Mouse (Mus musculus): ENCODE measurements at regions not wholly inside any gene's neighbourhood (a gene's known extent, or its start where the extent isn't known, plus 50 kb on each side); places are given as distances from the start of the nearest gene placed in this dataset.

DNA sequence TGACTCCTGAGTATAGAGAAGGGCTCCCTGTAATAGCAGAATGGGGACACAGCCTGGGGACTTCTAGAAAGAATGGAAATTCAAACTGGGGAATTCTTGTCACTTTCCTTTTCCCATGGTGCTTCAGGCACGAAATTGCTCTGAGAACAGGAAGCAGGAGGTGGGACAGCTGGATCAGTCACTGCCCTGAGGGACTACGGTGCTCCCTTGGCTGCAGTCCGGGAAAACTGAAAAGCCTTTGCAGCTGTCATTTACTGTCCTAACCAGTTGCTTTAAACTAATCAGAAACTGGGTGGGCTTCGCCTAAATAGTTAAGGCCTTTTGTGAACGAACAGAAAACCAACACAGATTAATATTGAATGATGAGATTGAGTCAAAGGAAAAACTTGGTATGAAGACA is 237.9 kb downstream of the Cbln4 start:
- ATAC-seq (ENCODE audit: insufficient number of reproducible peaks, low FRiP score, low TSS enrichment), result no peak

DNA sequence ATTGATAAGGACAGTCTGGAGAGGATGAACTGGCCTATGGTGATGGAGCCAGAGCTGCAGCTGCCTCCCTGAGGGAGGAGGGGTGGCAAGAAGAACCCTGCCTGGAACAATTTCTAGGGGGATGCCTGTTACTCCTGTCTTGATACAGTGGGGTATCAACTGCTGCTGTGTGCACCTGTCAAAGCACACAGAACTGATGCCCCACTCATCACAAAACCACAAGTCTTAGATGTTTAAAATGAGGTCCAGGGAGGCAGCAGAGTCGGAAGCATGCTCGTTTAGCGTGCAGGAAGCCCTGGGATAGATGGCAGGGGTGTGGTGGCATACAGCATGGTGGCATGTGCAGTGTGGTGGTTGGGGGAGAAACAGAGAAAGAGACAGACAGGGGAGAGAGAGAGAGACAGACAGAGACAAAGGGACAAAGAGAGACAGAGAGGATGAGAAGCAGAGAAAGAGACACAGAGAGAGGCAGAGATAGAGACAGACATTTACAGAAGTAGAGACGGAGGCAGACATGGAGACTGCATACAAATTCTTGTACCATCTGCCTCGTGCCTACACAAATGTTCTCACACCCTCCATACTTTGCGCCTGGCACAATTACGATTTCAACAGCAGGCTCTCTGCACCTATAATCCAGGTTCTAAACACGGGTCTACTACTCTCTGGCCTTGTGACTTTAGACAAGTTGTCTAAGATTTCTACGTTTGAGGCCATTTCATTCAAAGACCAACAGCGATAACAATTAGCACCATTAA is 242.6 kb downstream of the Cbln4 start:
- no peak for ATAC-seq (ENCODE audit: insufficient number of reproducible peaks, low FRiP score, low TSS enrichment)

DNA sequence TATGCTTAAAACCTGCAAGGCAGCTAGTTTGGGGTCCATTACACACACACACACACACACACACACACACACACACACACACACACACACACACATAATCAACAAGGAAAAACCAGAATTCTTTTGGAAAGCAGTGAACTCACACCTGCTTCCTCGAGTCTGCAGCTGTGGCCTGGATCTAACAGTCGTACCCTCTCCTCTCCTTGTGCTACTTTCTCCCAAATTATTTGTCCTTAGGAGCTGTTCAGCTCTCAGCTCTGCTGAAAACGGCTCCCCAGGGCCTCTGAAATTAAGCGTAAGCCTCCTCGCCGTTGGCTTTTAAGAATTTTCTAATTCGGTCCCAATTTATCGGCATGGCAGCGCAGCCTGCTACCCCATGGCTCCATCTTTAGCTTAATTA is 243.9 kb downstream of the Cbln4 start:
- ATAC-seq (ENCODE audit: insufficient number of reproducible peaks, low FRiP score, low TSS enrichment), result no peak

DNA sequence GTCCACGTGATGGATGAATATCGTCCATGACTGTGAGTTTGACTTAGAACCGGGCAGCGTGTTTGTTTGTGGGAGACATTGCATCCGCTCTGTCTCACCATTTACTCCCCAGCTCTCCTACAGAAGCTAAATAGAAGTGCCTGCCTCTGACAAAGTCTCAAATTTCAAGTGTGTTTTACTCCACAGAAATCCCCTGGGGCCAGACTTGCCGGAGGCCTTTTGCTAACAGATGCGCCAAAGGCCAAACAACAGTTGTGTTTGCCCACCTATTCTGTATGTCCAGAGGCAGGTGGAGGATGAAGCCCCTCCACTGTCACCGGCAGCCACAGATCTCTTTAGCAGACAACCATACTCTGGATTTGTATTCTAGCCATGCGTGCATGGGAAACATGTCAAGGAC is 252.6 kb downstream of the Cbln4 start:
- ATAC-seq (ENCODE audit: insufficient number of reproducible peaks, low FRiP score, low TSS enrichment), result no peak

DNA sequence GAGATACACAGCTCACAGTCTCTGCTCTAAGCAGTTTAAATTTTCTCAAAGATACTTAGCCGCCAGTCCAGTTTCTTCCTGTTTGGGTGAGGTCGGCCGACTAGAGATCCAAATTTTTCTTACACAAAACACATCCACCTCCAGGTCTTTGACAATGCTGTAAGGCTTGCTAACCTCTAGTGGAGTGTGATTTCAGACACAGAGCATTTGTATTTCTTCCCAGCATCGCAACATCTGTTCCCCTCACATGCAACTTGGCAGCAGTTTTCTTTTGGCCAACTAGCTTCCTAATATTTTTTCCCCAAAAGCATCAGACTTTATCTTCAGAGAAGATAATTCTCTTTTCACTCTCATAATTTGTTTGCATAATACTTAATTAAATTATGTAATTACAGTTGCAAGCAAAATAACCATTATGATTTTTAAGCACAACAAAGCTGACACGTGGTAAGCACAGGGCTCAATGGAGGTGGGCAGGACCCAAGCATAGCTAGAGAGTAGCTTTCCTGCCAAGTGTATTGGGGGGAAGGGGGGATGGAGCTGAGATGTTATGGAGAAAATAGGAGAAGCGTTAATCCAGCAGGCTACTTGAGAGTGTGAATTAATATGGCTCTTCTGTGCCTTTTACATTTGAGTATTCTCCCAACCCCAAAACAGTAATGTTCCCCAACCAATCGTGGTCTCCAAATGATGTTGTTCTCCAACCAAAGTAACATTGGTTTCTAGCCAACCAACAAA is 276.9 kb downstream of the Cbln4 start:
- ATAC-seq (ENCODE audit: insufficient number of reproducible peaks, low FRiP score, low TSS enrichment), result no peak

DNA sequence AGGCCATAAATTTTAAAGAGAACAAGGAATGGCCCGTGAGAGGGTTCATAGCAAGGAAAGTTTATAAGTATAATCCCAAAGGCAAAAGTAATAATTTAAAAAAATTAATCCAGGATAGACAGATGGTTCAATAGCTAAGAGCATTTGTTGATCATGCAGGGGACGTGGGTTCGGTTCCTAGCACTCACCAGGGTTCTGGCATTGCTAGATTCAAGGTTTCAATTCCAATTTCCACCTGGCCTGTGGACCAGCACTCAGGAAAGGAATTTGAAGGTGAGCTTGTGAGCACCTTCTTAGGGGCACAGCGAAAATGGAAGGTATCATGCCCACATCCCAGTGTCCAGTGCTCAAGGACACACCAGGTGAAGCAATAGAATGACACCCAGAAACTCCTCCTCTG is 278.2 kb downstream of the Cbln4 start:
- no peak for ATAC-seq (ENCODE audit: insufficient number of reproducible peaks, low FRiP score, low TSS enrichment)

DNA sequence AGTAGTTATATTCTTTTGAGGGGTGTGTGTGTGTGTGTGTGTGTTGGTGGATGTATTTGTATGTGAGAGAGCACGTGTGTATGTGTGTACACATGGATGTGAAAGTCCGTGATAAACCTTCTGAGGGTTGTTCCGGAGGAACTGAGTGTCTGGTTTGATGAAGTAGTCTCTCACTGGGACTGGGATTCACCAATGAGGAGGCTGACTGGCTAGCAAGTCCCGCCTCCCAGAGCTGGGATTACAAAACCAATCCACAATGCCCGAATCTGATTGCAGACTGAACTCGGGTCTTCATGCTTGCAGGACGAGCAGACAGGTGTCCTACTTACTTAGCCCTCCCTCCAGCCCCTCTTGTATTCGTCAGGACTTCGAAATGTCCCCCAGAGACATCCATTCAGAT is 289.8 kb downstream of the Cbln4 start:
- no peak for ATAC-seq (ENCODE audit: insufficient number of reproducible peaks, low FRiP score, low TSS enrichment)

DNA sequence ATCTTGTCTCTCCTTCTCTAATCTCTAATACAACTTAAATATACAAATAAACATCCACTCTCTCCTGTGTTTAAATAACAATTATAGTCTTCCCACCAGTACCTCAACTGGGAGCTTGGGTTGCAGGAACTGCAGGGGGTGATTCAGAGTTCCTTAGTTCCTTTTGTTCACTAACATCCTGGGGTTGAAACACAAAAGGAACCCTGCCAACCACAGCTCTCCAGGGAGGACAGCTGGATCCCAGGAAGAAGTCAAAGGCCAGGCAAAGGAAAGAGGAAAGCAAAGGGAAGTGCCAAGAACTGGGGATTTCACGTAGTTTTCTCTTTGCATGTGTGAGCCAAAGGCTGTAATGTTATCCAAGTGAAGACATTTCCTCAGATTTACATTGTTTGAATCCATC is 296.1 kb downstream of the Cbln4 start:
- no peak for ATAC-seq (ENCODE audit: insufficient number of reproducible peaks, low FRiP score, low TSS enrichment)

DNA sequence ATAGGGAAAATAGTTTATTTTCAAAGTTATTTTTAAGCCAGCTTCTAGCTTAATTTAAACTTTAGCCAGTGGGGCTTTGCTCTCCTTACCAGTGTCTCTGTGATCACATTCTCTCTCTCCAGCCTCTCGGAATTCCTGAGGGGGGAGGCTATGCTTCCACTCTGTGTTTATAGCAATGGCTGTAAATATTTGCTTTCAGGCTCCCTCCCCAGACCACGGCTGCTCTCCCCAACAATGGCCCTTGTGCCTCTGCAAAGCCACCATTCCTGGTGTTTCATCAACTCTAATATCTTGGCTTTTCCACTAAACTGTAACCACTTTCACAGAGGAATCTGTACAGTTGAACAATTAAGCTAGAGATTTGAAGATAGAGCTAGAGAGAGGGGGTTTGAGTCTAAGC is 300.2 kb downstream of the Cbln4 start:
- ATAC-seq (ENCODE audit: insufficient number of reproducible peaks, low FRiP score, low TSS enrichment), result no peak

DNA sequence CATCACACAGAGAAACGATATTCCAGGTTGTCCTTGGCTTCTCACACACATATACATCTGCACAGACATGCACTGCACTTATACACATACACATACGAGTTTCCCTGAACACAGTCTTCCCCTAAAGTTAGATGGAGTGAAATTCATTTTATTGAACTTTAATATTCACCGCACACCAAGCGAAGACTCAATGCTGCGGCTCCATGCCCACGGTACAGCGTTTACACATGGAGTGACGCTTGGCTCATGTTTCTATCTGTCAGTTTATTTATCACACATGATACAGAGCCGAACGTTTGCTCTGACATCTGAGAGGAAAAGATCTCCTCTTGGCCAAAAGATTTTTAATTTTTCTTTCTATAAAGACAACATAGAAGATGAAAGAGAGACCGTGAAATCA is 300.6 kb downstream of the Cbln4 start:
- ATAC-seq (ENCODE audit: insufficient number of reproducible peaks, low FRiP score, low TSS enrichment), result no peak

DNA sequence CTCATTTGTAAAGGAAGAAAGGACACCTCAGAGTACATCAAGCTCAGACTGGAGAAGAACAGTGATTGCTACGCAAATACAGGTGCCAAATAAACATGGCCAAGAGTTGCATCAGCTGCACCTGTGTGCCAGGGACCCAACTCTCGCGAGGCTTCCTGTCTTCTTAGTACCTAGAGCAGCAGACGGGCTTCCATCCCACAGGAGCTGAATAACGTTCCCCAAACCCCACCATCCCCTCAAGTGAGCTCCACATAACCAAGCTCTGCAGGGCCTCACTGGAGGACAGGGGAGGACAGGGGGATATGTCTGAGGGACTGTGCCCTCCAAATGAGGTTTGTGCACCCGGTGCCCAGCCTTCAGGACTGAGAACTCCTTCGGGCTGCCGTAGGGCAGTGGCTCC is 305.5 kb downstream of the Cbln4 start:
- no peak for ATAC-seq (ENCODE audit: insufficient number of reproducible peaks, low FRiP score, low TSS enrichment)

DNA sequence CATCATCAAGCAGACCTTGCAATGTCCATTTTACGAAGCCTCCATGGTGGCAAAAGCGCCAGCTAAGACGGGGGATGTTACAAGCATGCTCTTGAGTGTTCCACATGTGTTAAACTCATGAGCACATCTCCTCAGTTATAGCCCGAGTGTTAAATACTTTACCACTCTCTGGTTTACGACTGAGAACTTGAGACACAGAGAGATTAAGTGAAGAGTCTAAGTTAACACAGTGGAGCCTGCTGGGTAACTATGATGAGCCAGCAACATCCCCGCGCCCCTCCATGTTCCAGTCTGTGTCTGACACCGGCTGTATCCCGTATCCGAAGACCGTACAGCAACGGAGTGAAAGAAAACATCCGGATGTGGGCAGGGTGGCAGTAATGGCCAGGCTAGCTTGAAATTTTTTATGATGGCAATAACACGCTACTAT is 308.2 kb downstream of the Cbln4 start:
- ATAC-seq (ENCODE audit: insufficient number of reproducible peaks, low FRiP score, low TSS enrichment), result no peak

DNA sequence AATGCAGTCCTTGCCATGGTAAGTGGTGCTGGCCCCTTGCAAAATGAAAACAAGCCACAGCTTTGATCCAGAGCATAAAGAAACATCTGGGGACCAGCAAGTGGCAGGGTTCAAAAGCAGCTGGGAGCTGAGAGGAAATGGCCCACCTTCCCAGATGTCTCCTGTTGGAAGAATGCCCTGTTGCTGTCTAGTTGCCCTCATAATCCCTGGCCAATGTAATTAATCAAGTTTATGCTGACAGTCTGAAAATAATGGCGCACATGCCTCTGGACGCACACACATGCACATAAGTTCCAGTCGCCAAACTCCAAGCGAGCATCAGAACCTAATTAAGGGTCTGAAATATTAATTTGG is 308.7 kb downstream of the Cbln4 start:
- no peak for ATAC-seq (ENCODE audit: insufficient number of reproducible peaks, low FRiP score, low TSS enrichment)

DNA sequence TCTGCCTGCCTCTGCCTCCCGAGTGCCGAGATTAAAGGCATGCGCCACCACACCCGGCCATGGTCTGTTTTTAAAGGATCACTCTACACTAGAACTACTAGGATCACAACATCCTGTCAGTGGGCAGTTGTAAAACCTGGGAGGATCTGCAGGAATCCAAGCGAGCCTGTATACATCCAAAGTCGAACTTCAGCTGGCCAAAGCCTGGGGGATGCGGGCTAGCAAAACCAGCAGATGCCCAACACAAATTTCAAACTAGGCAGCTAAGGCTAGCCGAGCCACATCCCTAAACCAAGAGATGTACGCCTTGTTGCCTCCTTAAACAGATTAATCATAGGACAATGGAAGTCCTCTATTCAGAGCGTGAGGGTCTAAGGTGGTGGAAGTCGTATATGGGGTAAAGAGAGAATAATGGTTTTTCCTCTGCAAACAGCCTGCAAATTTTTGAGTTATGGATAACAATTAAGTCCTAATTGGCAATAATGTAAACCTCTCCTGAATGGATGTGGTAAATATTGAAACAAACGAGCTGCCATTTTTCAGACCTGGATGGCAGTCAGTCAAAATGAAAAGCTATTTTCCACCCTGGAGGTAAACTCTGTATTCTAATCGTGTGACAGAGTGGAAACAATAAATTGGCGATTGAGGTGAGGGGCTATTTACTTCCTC is 309.2 kb downstream of the Cbln4 start:
- no peak for ATAC-seq (ENCODE audit: insufficient number of reproducible peaks, low FRiP score, low TSS enrichment)

DNA sequence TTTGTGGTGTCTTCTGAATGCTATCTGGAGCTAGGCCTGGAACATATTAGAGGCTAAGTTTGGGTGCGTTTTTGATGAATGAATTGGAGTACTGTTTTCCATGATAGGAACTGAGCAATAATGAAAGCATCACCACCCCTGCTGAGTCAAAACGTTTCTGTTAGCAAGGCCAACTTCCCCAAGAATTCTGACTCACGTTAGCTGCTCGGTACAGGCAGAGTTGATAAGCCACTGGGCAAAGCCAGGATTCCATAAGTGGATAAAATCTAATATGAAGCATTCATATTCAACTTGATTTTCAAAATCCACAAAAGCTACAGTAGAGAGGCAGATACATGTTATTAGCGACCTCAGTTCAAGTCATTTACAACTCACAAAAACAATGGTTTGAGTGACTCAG is 324.0 kb downstream of the Cbln4 start:
- no peak for ATAC-seq (ENCODE audit: insufficient number of reproducible peaks, low FRiP score, low TSS enrichment)

DNA sequence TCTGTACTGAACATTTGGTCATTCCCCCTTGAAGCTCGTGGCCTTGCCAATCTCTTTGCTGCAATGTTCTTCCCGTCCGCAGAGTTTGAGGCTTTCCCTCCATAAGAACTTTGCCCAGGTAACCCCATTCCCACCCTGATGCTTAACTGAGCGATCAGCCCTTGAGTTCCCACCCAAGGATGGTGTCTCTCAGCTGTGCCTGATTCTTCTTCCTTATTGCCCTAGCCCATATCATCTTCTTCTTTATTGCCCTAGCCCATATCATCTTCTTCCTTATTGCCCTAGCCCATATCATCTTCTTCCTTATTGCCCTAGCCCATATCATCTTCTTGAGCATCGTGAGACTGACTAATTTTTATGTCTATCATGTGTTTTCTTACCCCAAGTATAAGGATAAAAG is 324.4 kb downstream of the Cbln4 start:
- ATAC-seq (ENCODE audit: insufficient number of reproducible peaks, low FRiP score, low TSS enrichment), result no peak

DNA sequence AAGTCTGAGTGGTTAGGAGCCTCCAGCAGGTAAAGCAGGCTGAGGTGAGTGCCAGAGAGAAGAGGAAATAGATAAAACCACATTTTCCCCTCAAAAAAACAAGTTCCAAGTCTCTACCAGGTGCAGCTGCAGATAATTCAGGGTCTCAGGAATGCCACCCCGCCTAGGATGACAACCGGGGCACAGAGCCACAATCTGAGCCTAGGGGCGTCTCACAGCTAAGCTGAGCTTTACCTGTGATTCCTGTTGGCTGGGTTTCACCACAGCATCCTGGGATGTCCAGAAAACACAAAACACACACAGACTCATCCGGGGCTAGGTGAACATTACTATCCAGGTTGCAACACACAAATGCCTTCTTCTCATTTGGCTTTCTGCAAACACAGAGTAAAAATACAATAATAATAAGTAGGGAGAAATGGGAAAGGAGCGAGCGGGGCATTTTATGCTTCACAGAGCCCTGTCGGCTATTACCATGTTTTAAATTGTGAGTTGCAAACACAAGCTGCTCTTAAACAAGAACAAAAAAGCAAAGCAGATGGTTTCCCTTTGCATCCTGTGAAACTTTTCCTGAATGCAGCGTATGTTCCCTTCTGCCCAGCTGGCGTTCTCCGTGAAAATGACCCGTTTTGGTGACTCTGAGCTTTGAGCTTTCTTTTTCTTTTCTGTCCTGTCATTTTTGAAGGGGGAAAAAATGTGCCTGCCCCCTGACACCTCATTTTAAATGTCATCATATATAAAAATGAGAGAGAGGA is 330.3 kb downstream of the Cbln4 start:
- no peak for ATAC-seq (ENCODE audit: insufficient number of reproducible peaks, low FRiP score, low TSS enrichment)

DNA sequence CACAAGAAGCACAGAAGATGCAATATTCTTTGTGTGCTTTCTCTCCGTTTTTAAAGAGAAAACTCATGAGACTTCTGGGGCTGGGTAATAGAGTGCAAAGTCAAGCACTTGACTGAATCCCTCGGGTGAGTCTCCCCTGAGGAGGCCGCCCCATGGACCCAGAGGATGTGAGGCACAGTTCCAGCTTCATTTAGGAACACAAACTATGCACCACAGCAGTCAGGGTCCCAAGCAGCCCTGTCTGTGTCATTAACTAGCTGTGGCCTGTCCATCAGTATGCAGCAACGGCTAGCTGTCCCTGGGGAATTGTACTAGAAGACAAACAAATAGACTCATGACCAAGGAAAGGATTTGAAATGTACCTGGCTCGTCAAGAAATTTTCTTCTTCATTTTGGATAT is 349.7 kb downstream of the Cbln4 start:
- ATAC-seq (ENCODE audit: insufficient number of reproducible peaks, low FRiP score, low TSS enrichment), result no peak

DNA sequence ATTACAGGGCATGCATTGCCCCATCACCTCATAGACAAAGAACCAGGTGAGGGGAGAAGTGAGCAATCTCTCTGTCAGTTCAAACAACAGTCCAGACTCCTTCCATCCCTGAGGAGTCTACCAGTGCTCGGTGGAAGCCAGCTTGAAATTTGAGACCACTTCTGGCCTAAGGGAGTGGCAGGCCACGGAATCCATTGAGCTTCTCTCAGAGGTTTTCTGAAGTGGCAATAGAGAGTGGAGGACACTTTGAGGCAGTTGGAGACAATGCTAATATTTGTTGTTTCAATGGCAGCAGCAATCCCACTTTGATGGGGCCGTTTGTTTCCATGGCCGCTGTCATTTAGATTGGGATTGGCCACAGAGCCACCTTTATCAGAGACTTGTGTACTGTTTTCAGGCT is 352.5 kb downstream of the Cbln4 start:
- ATAC-seq (ENCODE audit: insufficient number of reproducible peaks, low FRiP score, low TSS enrichment), result no peak

DNA sequence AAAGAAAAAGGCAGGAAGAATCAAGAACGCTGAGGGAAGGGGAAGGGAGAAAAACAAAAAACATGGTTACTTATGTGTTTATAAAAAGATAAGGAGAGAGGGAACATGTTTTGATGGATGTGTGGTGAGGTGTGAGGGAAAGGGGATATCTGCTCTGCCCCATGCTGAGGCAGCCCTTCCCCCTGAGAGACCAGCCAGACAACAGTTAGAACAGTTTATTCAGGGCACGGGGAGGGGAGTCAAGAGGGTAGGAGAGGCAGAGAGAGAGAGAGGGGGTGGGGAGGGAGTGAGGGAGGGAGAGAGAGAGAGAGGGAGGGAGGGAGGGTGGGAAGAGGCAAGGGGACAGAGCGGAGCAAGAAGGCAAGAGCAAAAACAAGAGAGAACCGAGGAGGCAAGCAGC is 354.2 kb downstream of the Cbln4 start:
- ATAC-seq (ENCODE audit: insufficient number of reproducible peaks, low FRiP score, low TSS enrichment), result no peak

DNA sequence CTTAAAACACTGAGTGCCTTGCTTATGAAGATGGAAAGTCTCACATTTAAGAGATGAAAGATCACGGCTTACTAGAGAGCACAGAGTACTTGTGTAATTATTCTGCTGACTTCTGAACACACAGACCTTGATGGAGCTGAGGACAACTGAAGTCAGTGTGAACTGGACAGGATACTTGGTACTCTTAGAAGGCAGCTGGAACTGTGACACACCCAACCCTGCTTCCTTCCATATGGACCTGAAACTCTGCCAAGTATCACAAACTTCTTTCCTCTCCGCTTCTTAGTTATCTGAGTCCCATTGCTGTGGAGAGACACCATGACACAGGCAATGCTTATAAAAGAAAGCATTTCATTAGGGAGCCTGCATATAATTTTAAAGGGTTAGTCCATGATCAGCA is 365.3 kb downstream of the Cbln4 start:
- no peak for ATAC-seq (ENCODE audit: insufficient number of reproducible peaks, low FRiP score, low TSS enrichment)

Measured in cerebellum, adult (tissue).